Mouse (Mus musculus): ENCODE data around the gene Amn.

The Amn gene

DNA sequence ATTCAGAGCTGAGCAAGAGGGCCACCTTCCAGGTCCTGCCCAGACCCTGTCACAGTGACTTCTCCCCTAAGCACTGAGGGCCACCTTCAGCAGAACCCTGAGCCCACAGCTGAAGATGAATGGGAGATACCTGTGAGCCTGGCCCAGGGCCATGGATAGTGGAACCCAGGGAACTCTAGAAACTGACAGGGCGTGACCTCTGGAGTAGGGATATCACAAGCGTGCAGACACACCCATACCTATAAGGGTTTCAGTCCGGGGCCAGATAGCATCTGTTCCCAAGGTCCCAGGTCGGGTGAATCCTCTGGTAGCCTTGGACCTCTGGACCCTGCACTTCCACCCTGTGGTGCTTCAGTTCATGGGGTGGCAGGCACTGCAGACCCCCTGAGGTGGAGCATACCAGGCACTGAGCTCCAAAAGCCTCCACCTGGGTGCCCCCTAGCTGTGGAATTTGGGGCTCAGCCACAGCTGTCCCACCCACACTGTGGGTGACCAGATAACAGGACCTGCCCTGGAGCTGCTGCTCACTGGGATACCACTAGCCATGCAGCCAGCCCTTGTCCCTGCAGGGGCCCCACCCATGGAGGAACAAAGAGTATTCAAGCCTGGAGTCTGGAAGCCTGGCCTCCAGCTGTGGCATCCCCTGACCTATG, 3.1 kb upstream of the Amn start:
- no peak for DNase-seq (ENCODE audit: low spot score in 2 of 2)

GRCm38 (mm10) chr12:111271406-111271805, 511 bp downstream of the Amn start:
- DNase-seq (ENCODE audit: low spot score in 2 of 2) = no peak

- DNase-seq (ENCODE audit: low spot score in 2 of 2) = no peak
Observed at GRCm38 (mm10) chr12:111271966-111272365, 1.1 kb downstream of the Amn start.

DNA sequence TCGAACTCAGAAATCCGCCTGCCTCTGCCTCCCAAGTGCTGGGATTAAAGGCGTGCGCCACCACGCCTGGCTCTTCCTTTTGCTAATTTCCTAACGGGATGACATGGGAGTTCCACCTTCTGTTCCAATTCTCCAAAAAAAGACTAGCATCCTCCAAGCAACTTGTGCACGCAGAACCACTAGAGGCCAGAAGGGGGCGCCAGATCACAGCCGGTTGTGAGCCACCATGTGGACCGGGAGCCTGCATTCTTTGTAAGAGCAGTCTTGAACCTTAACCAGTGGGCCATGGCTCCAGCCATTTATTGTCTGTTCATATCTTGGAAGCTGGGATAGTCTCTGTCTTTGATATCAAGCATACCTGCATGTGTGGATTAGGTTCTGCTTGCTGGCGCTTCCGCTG, 1.5 kb downstream of the Amn start:
- DNase-seq (ENCODE audit: low spot score in 2 of 2) = peak; percentile 56 to 81

- DNase-seq (ENCODE audit: low spot score in 2 of 2) = no peak
Observed at GRCm38 (mm10) chr12:111274006-111274405, 3.1 kb downstream of the Amn start.

- no peak for DNase-seq (ENCODE audit: low spot score in 2 of 2)
Observed at GRCm38 (mm10) chr12:111274447-111275149, 3.7 kb downstream of the Amn start.

- no peak for DNase-seq (ENCODE audit: low spot score in 2 of 2)
Observed at GRCm38 (mm10) chr12:111275150-111275841, 4.4 kb downstream of the Amn start.

GRCm38 (mm10) chr12:111276371-111276770, 5.5 kb downstream of the Amn start:
- no peak for DNase-seq (ENCODE audit: low spot score in 2 of 2)

GRCm38 (mm10) chr12:111283573-111283972, 12.7 kb downstream of the Amn start:
- DNase-seq (ENCODE audit: low spot score in 2 of 2) = no peak

DNA sequence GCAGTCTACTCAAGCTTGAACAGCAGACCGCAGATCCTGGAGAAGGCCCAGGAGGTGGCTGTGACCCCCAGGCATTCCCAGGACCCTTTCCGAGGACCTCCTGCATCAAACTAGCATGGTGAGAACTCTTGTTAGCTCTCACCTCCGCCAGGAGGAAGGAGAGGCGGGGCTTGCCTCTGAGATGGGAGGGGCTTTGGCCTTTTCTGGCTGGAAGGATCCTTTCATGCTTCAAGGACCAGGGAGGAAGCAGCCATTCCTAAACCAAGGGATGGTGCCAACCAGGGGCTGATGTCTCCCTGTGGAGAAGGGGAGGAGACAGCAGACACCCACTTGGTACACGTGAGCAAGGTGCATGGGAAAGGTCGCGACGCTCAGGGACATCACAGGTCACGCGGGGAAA, 13.6 kb downstream of the Amn start:
- no peak for DNase-seq (ENCODE audit: low spot score in 2 of 2)

DNA sequence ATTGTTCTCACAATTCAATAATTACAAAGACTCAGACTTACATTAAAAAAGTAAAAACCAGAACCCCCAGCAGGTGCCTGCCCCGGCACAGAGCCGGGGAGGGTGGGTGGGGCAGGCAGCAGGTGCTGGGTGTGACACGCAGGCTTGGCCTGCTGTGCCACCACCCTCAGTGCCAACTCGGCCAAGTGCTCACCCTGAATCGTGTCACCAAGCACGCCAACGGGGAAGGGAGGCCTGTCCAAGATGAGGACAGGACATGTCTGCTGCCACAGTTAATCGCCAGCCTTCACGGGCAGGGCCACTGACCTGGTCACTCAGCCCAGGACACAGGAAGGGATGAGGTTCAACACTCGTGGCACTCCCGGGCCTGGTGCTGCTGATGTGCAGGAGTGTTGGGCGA, 22.1 kb downstream of the Amn start:
- no peak for DNase-seq (ENCODE audit: low spot score in 2 of 2)

GRCm38 (mm10) chr12:111301322-111302017, 30.6 kb downstream of the Amn start:
- DNase-seq (ENCODE audit: low spot score in 2 of 2) = no peak

DNA sequence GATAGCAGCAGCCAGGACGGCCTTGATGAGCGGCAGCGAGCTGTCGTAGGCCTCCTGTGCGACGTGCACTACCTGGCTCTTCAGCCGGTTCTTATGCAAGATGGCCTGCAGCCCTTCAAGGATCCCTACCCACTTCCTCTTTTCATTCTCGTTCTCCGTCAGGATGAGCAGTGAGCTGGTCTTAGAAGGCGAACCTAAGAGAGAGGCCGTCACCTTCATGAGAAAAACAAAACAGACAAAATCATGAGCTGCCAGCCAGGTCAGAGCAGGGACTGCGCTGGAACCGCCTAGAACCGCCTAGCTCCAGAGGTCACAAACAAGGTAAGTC, 31.1 kb downstream of the Amn start:
- DNase-seq (ENCODE audit: low spot score in 2 of 2) = no peak

GRCm38 (mm10) chr12:111303702-111304337, 32.9 kb downstream of the Amn start:
- no peak for DNase-seq (ENCODE audit: low spot score in 2 of 2)

GRCm38 (mm10) chr12:111306821-111307220, 35.9 kb downstream of the Amn start:
- no peak for DNase-seq (ENCODE audit: low spot score in 2 of 2)

DNA sequence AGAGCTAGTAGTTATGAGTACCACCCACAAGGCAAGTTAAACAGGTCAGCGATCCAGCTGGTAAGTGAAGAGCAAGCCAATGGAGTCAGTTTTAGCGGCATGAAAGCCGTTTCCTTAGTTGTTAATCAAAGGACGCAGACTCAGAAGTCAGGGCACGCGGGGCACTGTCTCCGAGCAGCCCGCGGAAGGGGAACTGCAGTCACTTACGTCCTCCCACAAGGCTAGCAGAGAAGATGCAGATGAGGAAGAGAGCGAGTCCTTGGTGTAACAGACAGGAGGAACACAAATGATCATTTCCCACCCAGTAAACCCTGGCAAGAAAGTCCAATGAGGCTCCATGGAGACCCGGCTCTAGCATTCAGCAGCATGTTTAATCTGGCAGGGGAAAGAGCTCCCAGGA, 38.4 kb downstream of the Amn start:
- no peak for DNase-seq (ENCODE audit: low spot score in 2 of 2)

DNA sequence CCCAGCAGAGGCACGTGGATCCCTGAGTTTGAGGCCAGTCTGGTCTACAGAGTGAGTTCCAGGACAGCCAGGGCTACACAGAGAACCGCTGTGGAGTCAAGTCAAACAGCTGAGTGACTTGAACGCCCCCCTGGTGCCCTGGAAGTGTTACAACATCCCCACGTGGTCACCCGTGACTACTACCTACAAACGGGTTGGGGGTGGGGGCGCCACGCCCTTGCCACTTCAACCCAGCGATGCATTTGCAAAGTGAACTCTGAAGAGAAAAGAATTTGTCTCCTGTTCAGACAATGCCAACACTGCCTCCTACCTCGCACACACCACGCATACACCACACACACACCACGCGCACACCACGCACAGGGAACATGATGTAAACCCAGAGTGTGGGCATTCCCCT, 39.0 kb downstream of the Amn start:
- no peak for DNase-seq (ENCODE audit: low spot score in 2 of 2)

DNA sequence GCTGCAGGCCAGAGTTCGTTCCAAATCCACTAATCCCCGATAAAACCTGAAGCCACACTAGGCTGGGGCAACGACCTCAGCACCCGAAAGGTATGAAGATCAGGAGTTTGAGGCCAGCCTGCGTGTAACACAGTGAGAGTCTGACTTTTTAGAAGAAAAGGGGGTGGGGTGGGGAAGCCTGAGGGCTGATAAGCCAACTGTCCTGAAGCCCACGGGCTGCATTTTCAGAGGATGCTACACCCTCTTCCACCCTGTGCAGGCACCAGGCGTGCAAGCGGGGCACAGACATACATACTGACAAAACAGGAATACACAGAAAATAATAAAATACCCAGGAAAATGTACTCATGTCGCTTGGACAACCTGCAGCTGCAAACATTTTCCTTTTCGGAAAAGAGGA, 40.9 kb downstream of the Amn start:
- no peak for DNase-seq (ENCODE audit: low spot score in 2 of 2)

DNA sequence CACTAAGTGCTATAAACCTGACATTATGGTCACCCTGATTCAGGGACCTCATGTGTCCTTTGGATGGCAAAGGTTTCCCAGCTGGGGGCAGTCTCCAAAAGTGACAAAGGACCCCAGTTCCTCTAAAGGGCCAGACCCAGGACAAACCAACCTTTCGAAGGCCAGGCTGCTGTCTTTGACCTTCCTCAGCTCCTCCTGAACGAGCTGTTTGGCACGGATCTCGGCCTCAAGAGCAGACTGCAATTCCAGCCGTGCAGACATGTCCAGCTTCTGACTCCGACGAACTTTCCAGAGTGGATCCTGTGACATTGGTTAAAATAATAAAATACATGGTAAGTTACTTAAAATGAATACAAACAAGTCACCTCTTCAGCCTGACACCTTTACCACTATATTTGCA, 43.4 kb downstream of the Amn start:
- DNase-seq (ENCODE audit: low spot score in 2 of 2) = no peak

DNA sequence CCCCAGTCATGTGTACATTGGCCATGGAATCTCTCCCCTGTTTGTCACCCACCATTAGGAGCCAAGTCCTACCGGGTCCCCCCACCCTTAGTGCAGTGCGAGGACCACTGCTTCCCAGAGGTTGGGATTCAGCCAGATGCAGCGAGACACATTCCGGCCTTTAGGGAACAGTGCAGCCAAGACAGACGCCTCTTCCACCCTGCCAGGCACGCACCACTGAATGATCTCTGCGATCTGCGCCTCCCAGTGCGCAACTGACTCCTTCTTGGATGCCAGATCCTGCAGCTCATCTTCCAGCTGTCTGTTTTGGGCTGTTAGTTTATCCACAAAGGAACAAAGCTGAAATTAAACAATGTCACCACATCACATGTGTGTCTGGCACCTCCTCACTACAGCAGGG, 46.8 kb downstream of the Amn start:
- DNase-seq (ENCODE audit: low spot score in 2 of 2) = no peak

GRCm38 (mm10) chr12:111320549-111320948, 49.7 kb downstream of the Amn start:
- DNase-seq (ENCODE audit: low spot score in 2 of 2) = no peak

GRCm38 (mm10) chr12:111321832-111322231, 50.9 kb downstream of the Amn start:
- DNase-seq (ENCODE audit: low spot score in 2 of 2) = no peak

Data from spleen, postnatal 10 days (tissue).